Mouse (Mus musculus): ENCODE results near the gene Smpd4. TPM values are rescaled to one million over a fixed set of nuclear protein-coding genes. Genes with fewer than 3 reads are reported as not detected.

The Smpd4 gene
- polyA plus RNA-seq, 1 experiment from 2014 or later = 26.0 TPM

GRCm38 (mm10) chr16:17654188-17654795 lies 35.1 kb downstream of the Smpd4 start:
- no peak overlapping the region for H3K9ac ChIP-seq
- H3K4me3 ChIP-seq = no peak overlapping the region
- no peak for ATAC-seq (ENCODE audit: insufficient number of reproducible peaks, low FRiP score, low TSS enrichment, low read depth)
- no peaks in the 10 kb centered on the region for H3K27me3 ChIP-seq
- peaks cover 84% of the 10 kb centered on the region for H3K36me3 ChIP-seq
- H3K4me1 ChIP-seq = no peaks in the 10 kb centered on the region
- 96% methylated on average over 4 of the region's 4 CpGs for WGBS
- no peaks in the 10 kb centered on the region for H3K9me3 ChIP-seq
- no peak overlapping the region for H3K4me2 ChIP-seq
- H3K27ac ChIP-seq = no peak overlapping the region

- WGBS = 94% methylated on average over 5 of the region's 5 CpGs
- ATAC-seq (ENCODE audit: insufficient number of reproducible peaks, low FRiP score, low TSS enrichment, low read depth) = no peak
- Histone ChIP-seq H3K4me1 (no peaks in the 10 kb centered on the region), H3K4me3 (no peak overlapping the region), H3K4me2 (no peak overlapping the region), H3K36me3 (peaks cover 85% of the 10 kb centered on the region), H3K27me3 (no peaks in the 10 kb centered on the region), H3K9me3 (no peaks in the 10 kb centered on the region), H3K27ac (no peak overlapping the region), H3K9ac (no peak overlapping the region)
These were observed 37.2 kb downstream of the Smpd4 start for GRCm38 (mm10) chr16:17656212-17656871.

GRCm38 (mm10) chr16:17665568-17665967 lies 46.4 kb downstream of the Smpd4 start:
- no peak for ATAC-seq (ENCODE audit: insufficient number of reproducible peaks, low FRiP score, low TSS enrichment, low read depth)
- peaks cover 81% of the 10 kb centered on the region for H3K36me3 ChIP-seq
- H3K9ac ChIP-seq = no peak overlapping the region
- no peak overlapping the region for H3K27ac ChIP-seq
- H3K27me3 ChIP-seq = no peaks in the 10 kb centered on the region
- no peaks in the 10 kb centered on the region for H3K9me3 ChIP-seq
- H3K4me2 ChIP-seq = no peak overlapping the region
- H3K4me3 ChIP-seq = no peak overlapping the region
- no peaks in the 10 kb centered on the region for H3K4me1 ChIP-seq

GRCm38 (mm10) chr16:17669886-17670285 lies 50.7 kb downstream of the Smpd4 start:
- Histone ChIP-seq H3K27ac (no peak overlapping the region), H3K4me2 (no peak overlapping the region), H3K4me3 (no peak overlapping the region), H3K4me1 (no peaks in the 10 kb centered on the region), H3K36me3 (peaks cover 90% of the 10 kb centered on the region), H3K9me3 (no peaks in the 10 kb centered on the region), H3K27me3 (no peaks in the 10 kb centered on the region), H3K9ac (no peak overlapping the region)
- ATAC-seq (ENCODE audit: insufficient number of reproducible peaks, low FRiP score, low TSS enrichment, low read depth) = no peak

Other genes starting within 250 kb of the Smpd4 start
- 18.1 and 20.5 TPM in 2 replicates for gene Snap29, start 213.4 kb upstream of the Smpd4 start, polyA plus RNA-seq (2015; fragmentation: Nextera tagmentation; extraction: Ambion mirVana)
- 26.0 and 30.7 TPM in 2 replicates for gene Pi4ka, start 213.0 kb upstream of the Smpd4 start, polyA plus RNA-seq (2015; fragmentation: Nextera tagmentation; extraction: Ambion mirVana)
- gene Crkl, start 167.4 kb upstream of the Smpd4 start, polyA plus RNA-seq (2015; fragmentation: Nextera tagmentation; extraction: Ambion mirVana) = 69.5 and 72.8 TPM in 2 replicates
- gene Aifm3, start 129.7 kb upstream of the Smpd4 start, polyA plus RNA-seq (2015; fragmentation: Nextera tagmentation; extraction: Ambion mirVana) = 0.36 and 2.7 TPM in 2 replicates
- 84.2 and 97.8 TPM in 2 replicates for gene Lztr1, start 110.7 kb upstream of the Smpd4 start, polyA plus RNA-seq (2015; fragmentation: Nextera tagmentation; extraction: Ambion mirVana)
- 63.2 and 72.4 TPM in 2 replicates for gene Thap7, start 88.2 kb upstream of the Smpd4 start, polyA plus RNA-seq (2015; fragmentation: Nextera tagmentation; extraction: Ambion mirVana)
- gene Lrrc74b, start 58.1 kb upstream of the Smpd4 start, polyA plus RNA-seq (2015; fragmentation: Nextera tagmentation; extraction: Ambion mirVana) = 0.25 TPM in 1 of 2 replicates, not detected in the other
- gene P2rx6, start 57.5 kb upstream of the Smpd4 start, polyA plus RNA-seq (2015; fragmentation: Nextera tagmentation; extraction: Ambion mirVana) = 0.99 and 1.8 TPM in 2 replicates
- 9.9 and 11.2 TPM in 2 replicates for gene Slc7a4, start 36.1 kb upstream of the Smpd4 start, polyA plus RNA-seq (2015; fragmentation: Nextera tagmentation; extraction: Ambion mirVana)
- gene Ccdc74a, start 27.1 kb downstream of the Smpd4 start, polyA plus RNA-seq (2015; fragmentation: Nextera tagmentation; extraction: Ambion mirVana) = 6.1 and 7.6 TPM in 2 replicates
- 40.6 and 42.8 TPM in 2 replicates for gene Med15, start 113.5 kb downstream of the Smpd4 start, polyA plus RNA-seq (2015; fragmentation: Nextera tagmentation; extraction: Ambion mirVana)
- 83.9 and 88.5 TPM in 2 replicates for gene Klhl22, start 140.3 kb downstream of the Smpd4 start, polyA plus RNA-seq (2015; fragmentation: Nextera tagmentation; extraction: Ambion mirVana)
- gene Scarf2, start 177.9 kb downstream of the Smpd4 start, polyA plus RNA-seq (2015; fragmentation: Nextera tagmentation; extraction: Ambion mirVana) = 25.0 and 32.4 TPM in 2 replicates
- 0.17 TPM in 1 of 2 replicates, not detected in the other for gene B830017H08Rik, start 213.8 kb downstream of the Smpd4 start, polyA plus RNA-seq (2015; fragmentation: Nextera tagmentation; extraction: Ambion mirVana)
- gene Car15, start 219.0 kb downstream of the Smpd4 start, polyA plus RNA-seq (2015; fragmentation: Nextera tagmentation; extraction: Ambion mirVana) = 2.2 and 3.4 TPM in 2 replicates